Mouse (Mus musculus): ENCODE measurements around the gene Scfd2.

DNA sequence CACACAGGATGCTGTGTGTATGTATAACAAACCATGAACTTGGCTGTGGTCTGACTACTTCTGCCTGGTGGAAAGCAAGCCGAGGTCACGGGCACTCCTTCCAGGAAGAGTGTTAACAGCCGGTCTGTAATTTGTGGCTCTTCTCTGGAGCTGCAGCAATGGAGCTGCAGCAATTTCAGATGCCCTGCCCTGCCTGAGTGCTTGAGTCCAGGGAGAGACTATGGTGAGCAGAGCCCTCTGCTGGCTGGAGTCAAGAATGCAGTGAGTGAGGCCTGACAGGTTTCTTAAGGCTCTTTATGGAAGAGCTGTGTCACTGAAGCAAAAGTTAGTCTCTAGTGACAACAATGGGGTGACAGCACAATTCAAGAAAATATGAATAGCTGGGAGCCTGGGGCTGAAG, 253.8 kb downstream of the Scfd2 start:
- TF ChIP-seq CTCF (IDR thresholded peaks at IDR 0.05; ENCODE audit: extremely low read depth, insufficient read length, insufficient replicate concordance, low read depth, low read length) = peak; percentile 96
- TF ChIP-seq POLR2A (IDR thresholded peaks at IDR 0.05; ENCODE audit: low read depth, low read length) = no peak

Data from small intestine, adult 2 months (tissue).